Mouse (Mus musculus) spleen, postnatal 4 days (tissue): ENCODE data around the gene Plcb1.
"Not testable (repeated sequence)": the region's sequence is repeated elsewhere in the genome, so short reads cannot be mapped to it uniquely, and the experiment has no call there.

Experiments
- DNase-seq, 2 experiments: peaks; one replicate each; pipeline ENCODE4 v3.0.0; 2022; ENCODE audit warnings: low spot score in 2 of 2

Plcb1 gene

GRCm38 (mm10) chr2:134968380-134968779, 182.5 kb downstream of the Plcb1 start:
- DNase-seq: no peak

GRCm38 (mm10) chr2:134972376-134972775, 186.5 kb downstream of the Plcb1 start:
- no peak for DNase-seq

- no peak for DNase-seq
Measured at GRCm38 (mm10) chr2:134974711-134975110, 188.8 kb downstream of the Plcb1 start.

- no peak for DNase-seq
Measured at GRCm38 (mm10) chr2:134976796-134977330, 191.0 kb downstream of the Plcb1 start.

GRCm38 (mm10) chr2:134977641-134978040, 191.8 kb downstream of the Plcb1 start:
- no peak for DNase-seq

- no peak for DNase-seq
Measured at GRCm38 (mm10) chr2:134981394-134981793, 195.5 kb downstream of the Plcb1 start.

- DNase-seq: no peak
Measured at GRCm38 (mm10) chr2:134984884-134985283, 199.0 kb downstream of the Plcb1 start.

- no peak for DNase-seq
Measured at GRCm38 (mm10) chr2:134987978-134988377, 202.1 kb downstream of the Plcb1 start.

- DNase-seq: no peak
Measured at GRCm38 (mm10) chr2:134989650-134990292, 203.9 kb downstream of the Plcb1 start.

GRCm38 (mm10) chr2:135007134-135007533, 221.3 kb downstream of the Plcb1 start:
- DNase-seq: no peak

- DNase-seq: not testable (repeated sequence)
Measured at GRCm38 (mm10) chr2:135007885-135008284, 222.0 kb downstream of the Plcb1 start.

GRCm38 (mm10) chr2:135010371-135010770, 224.5 kb downstream of the Plcb1 start:
- DNase-seq: no peak

- DNase-seq: no peak
Measured at GRCm38 (mm10) chr2:135015501-135015900, 229.6 kb downstream of the Plcb1 start.

- DNase-seq: no peak
Measured at GRCm38 (mm10) chr2:135018275-135018674, 232.4 kb downstream of the Plcb1 start.

GRCm38 (mm10) chr2:135018708-135019107, 232.8 kb downstream of the Plcb1 start:
- DNase-seq: no peak

GRCm38 (mm10) chr2:135019588-135019987, 233.7 kb downstream of the Plcb1 start:
- no peak for DNase-seq

GRCm38 (mm10) chr2:135029288-135029687, 243.4 kb downstream of the Plcb1 start:
- no peak for DNase-seq

GRCm38 (mm10) chr2:135029700-135030099, 243.8 kb downstream of the Plcb1 start:
- DNase-seq: no peak

GRCm38 (mm10) chr2:135035640-135036260, 249.9 kb downstream of the Plcb1 start:
- no peak for DNase-seq

- DNase-seq: no peak
Measured at GRCm38 (mm10) chr2:135048791-135049190, 262.9 kb downstream of the Plcb1 start.

GRCm38 (mm10) chr2:135049283-135049682, 263.4 kb downstream of the Plcb1 start:
- DNase-seq: no peak

- DNase-seq: no peak
Measured at GRCm38 (mm10) chr2:135051540-135052288, 265.8 kb downstream of the Plcb1 start.

- DNase-seq: no peak
Measured at GRCm38 (mm10) chr2:135053391-135053790, 267.5 kb downstream of the Plcb1 start.
